Mouse (Mus musculus): ENCODE measurements at regions not wholly inside any gene's neighbourhood (a gene's known extent, or its start where the extent isn't known, plus 50 kb on each side); places are given as distances from the start of the nearest gene placed in this dataset.

GRCm38 (mm10) chr16:95196622-95197021 is 60.7 kb upstream of the Kcnj15 start:
- no peaks in the 10 kb centered on the region for H3K9me3 ChIP-seq
- WGBS, result 0% methylated on average over 1 of the region's 1 CpGs

GRCm38 (mm10) chr16:95198795-95199563 is 58.4 kb upstream of the Kcnj15 start:
- Histone ChIP-seq H3K27me3 (0 out of 2 replicates have a peak, but pooled peaks cover 4% of the 10 kb centered on the region), H3K9me3 (no peaks in the 10 kb centered on the region), H3K4me3 (no peak overlapping the region), H3K9ac (no peak overlapping the region), H3K27ac (no peak overlapping the region), H3K4me1 (replicated peaks) (peaks cover 7% of the 10 kb centered on the region), H3K36me3 (no peaks in the 10 kb centered on the region), H3K4me2 (no peak overlapping the region)
- no peak for ATAC-seq (ENCODE audit: low FRiP score)
- 64% methylated on average over 19 of the region's 19 CpGs for WGBS

More at GRCm38 (mm10) chr16:95196622-95197021, 60.7 kb upstream of the Kcnj15 start:
- Histone ChIP-seq H3K27ac (no peak overlapping the region), H3K9ac (no peak overlapping the region), H3K4me1 (replicated peaks) (peaks cover 7% of the 10 kb centered on the region), H3K36me3 (no peaks in the 10 kb centered on the region), H3K4me2 (no peak overlapping the region), H3K27me3 (0 out of 2 replicates have a peak, but pooled peaks cover 4% of the 10 kb centered on the region), H3K4me3 (no peak overlapping the region)
- ATAC-seq (ENCODE audit: low FRiP score), result no peak

- Histone ChIP-seq H3K9me3 (no peaks in the 10 kb centered on the region), H3K4me2 (no peak overlapping the region), H3K36me3 (no peaks in the 10 kb centered on the region), H3K9ac (no peak overlapping the region), H3K27ac (no peak overlapping the region), H3K4me1 (replicated peaks) (peaks cover 7% of the 10 kb centered on the region), H3K4me3 (no peak overlapping the region), H3K27me3 (no peaks in the 10 kb centered on the region)
- 76% methylated on average over 7 of the region's 7 CpGs for WGBS
- ATAC-seq (ENCODE audit: low FRiP score), result no peak
Measured at GRCm38 (mm10) chr16:95202126-95202883, 55.1 kb upstream of the Kcnj15 start.

GRCm38 (mm10) chr16:95203026-95203425 is 54.3 kb upstream of the Kcnj15 start:
- no peak overlapping the region for H3K4me2 ChIP-seq
- H3K4me3 ChIP-seq, result no peak overlapping the region
- H3K36me3 ChIP-seq, result no peaks in the 10 kb centered on the region
- 82% methylated on average over 3 of the region's 3 CpGs for WGBS
- ATAC-seq (ENCODE audit: low FRiP score), result no peak
- H3K9ac ChIP-seq, result no peak overlapping the region
- no peaks in the 10 kb centered on the region for H3K27me3 ChIP-seq
- H3K27ac ChIP-seq, result no peak overlapping the region
- H3K4me1 ChIP-seq (replicated peaks), result peaks cover 7% of the 10 kb centered on the region
- no peaks in the 10 kb centered on the region for H3K9me3 ChIP-seq

GRCm38 (mm10) chr16:95203790-95204189 is 53.6 kb upstream of the Kcnj15 start:
- Histone ChIP-seq H3K27ac (no peak overlapping the region), H3K9me3 (no peaks in the 10 kb centered on the region), H3K4me2 (no peak overlapping the region), H3K4me3 (no peak overlapping the region), H3K4me1 (replicated peaks) (peaks cover 3% of the 10 kb centered on the region), H3K27me3 (no peaks in the 10 kb centered on the region), H3K9ac (no peak overlapping the region), H3K36me3 (no peaks in the 10 kb centered on the region)
- WGBS, result 85% methylated on average over 3 of the region's 3 CpGs
- ATAC-seq (ENCODE audit: low FRiP score), result no peak

GRCm38 (mm10) chr16:95204507-95204906 is 52.9 kb upstream of the Kcnj15 start:
- Histone ChIP-seq H3K4me1 (replicated peaks) (no peaks in the 10 kb centered on the region), H3K4me3 (no peak overlapping the region), H3K27me3 (no peaks in the 10 kb centered on the region), H3K9ac (no peak overlapping the region), H3K9me3 (no peaks in the 10 kb centered on the region), H3K4me2 (no peak overlapping the region), H3K36me3 (no peaks in the 10 kb centered on the region), H3K27ac (no peak overlapping the region)
- 96% methylated on average over 6 of the region's 6 CpGs for WGBS
- ATAC-seq (ENCODE audit: low FRiP score), result no peak

- Histone ChIP-seq H3K9ac (no peak overlapping the region), H3K4me3 (no peak overlapping the region), H3K9me3 (no peaks in the 10 kb centered on the region), H3K4me2 (no peak overlapping the region), H3K27me3 (no peaks in the 10 kb centered on the region), H3K36me3 (no peaks in the 10 kb centered on the region), H3K4me1 (replicated peaks) (no peaks in the 10 kb centered on the region), H3K27ac (no peak overlapping the region)
- ATAC-seq (ENCODE audit: low FRiP score), result no peak
- WGBS, result 86% methylated on average over 5 of the region's 5 CpGs
Measured at GRCm38 (mm10) chr16:95206445-95206844, 50.9 kb upstream of the Kcnj15 start.

GRCm38 (mm10) chr16:95207547-95207946 is 49.8 kb upstream of the Kcnj15 start:
- Histone ChIP-seq H3K27ac (no peak overlapping the region), H3K9ac (no peak overlapping the region), H3K27me3 (no peaks in the 10 kb centered on the region), H3K4me1 (replicated peaks) (no peaks in the 10 kb centered on the region), H3K9me3 (no peaks in the 10 kb centered on the region), H3K4me3 (no peak overlapping the region), H3K36me3 (no peaks in the 10 kb centered on the region), H3K4me2 (no peak overlapping the region)
- no peak for ATAC-seq (ENCODE audit: low FRiP score)
- 90% methylated on average over 6 of the region's 6 CpGs for WGBS

All from hindbrain, embryonic 13.5 days (tissue).